Mouse (Mus musculus): ENCODE results near the gene Zic2.

GRCm38 (mm10) chr14:122487366-122487765 is 12.1 kb downstream of the Zic2 start:
- TF ChIP-seq POLR2A (IDR thresholded peaks at IDR 0.05; ENCODE audit: extremely low read depth, insufficient read depth, low read length): no peak
- TF ChIP-seq CTCF (IDR thresholded peaks at IDR 0.05; ENCODE audit: low read depth, low read length): no peak
